Mouse (Mus musculus) limb, embryonic 14.5 days (tissue): ENCODE measurements around the gene Tex14. TPM values are rescaled to one million over a fixed set of nuclear protein-coding genes. Genes with fewer than 3 reads are reported as not detected.
A peak's percentile ranks its signal among the peaks of the same experiment; 100 is the strongest.
"Not testable (repeated sequence)": the region's sequence is repeated elsewhere in the genome, so short reads cannot be mapped to it uniquely, and the experiment has no call there.

ENCODE experiments used
- ATAC-seq: fragments of 200-750 bp; cut with Nextera tagmentation; 2 replicates; pipeline ENCODE4 v1.8.0; 2017; ENCODE audit warnings: low read depth, moderate number of reproducible peaks, moderate TSS enrichment; ENCODE audit not compliant: low FRiP score
- DNase-seq: peaks from one replicate; pipeline ENCODE4 v3.0.0-alpha.2; 2015; ENCODE audit warnings: low spot score
- H3K27ac ChIP-seq: fragments of 300-500 bp; sonication (generic); replicated peaks from 2 replicates; pipeline ENCODE4 v1.5.1; 2014; ENCODE audit warnings: low read depth, mild to moderate bottlenecking, low read length, moderate library complexity, mixed read lengths
- H3K27me3 ChIP-seq: fragments of 300-500 bp; sonication (generic); 2 replicates; pipeline ENCODE4 v1.6.1; 2014; ENCODE audit warnings: low read length, mixed read lengths; ENCODE audit not compliant: control insufficient read depth, insufficient read depth
- H3K36me3 ChIP-seq: fragments of 300-500 bp; sonication (generic); 2 replicates; pipeline ENCODE4 v1.6.1; 2014; ENCODE audit warnings: mild to moderate bottlenecking, low read length, moderate library complexity, mixed read lengths; ENCODE audit not compliant: control insufficient read depth, insufficient read depth
- H3K4me1 ChIP-seq: fragments of 300-500 bp; sonication (generic); 2 replicates; pipeline ENCODE4 v1.6.1; 2014; ENCODE audit warnings: antibody characterized with exemption, low read length, mixed read lengths; ENCODE audit not compliant: control insufficient read depth, insufficient read depth
- H3K4me2 ChIP-seq: fragments of 300-500 bp; sonication (generic); replicated peaks from 2 replicates; pipeline ENCODE4 v1.6.1; 2014; ENCODE audit warnings: low read depth, mild to moderate bottlenecking, low read length, moderate library complexity; ENCODE audit not compliant: severe bottlenecking
- H3K4me3 ChIP-seq: fragments of 300-500 bp; sonication (generic); replicated peaks from 2 replicates; pipeline ENCODE4 v1.5.1; 2014; ENCODE audit warnings: low read length
- H3K9ac ChIP-seq: fragments of 300-500 bp; sonication (generic); 2 replicates; pipeline ENCODE4 v1.6.1; 2014; ENCODE audit warnings: mild to moderate bottlenecking, low read depth, low read length, moderate library complexity; ENCODE audit not compliant: severe bottlenecking
- H3K9me3 ChIP-seq: fragments of 300-500 bp; sonication (generic); 2 replicates; pipeline ENCODE4 v1.6.1; 2016; ENCODE audit warnings: low read length; ENCODE audit not compliant: control insufficient read depth
- POLR2A ChIP-seq: fragments of 200-500 bp; IDR thresholded peaks from 2 replicates; pipeline ENCODE4 v1.8.0; 2012; ENCODE audit warnings: inconsistent platforms, mild to moderate bottlenecking, moderate library complexity, borderline replicate concordance; ENCODE audit not compliant: insufficient read depth, insufficient read length; ENCODE audit errors: extremely low read depth
- WGBS: fragments of 180-500 bp; shearing (Covaris S2); extraction: QIAGEN DNeasy Blood & Tissue Kit; methylation state at CpG from one replicate; pipeline ENCODE4 v1.1.7; 2014; 5-methylcytosine and 5-hydroxymethylcytosine counted together
- polyA plus RNA-seq, 2 experiments: library from polyadenylated mRNA; depleted of rRNA in 1 of 2; stranded (reverse) in 1 of 2; unstranded in 1 of 2; fragments of >200 nt; fragmentation: Nextera tagmentation in 1 of 2; extraction: Ambion mirVana in 1 of 2; gene quantifications; 2 replicates each; pipeline versions ENCODE4 v1.2.1 to v1.2.3; 2012 to 2014

The Tex14 gene
- polyA plus RNA-seq, 2 experiments = 1.3 to 2.0 TPM

DNA sequence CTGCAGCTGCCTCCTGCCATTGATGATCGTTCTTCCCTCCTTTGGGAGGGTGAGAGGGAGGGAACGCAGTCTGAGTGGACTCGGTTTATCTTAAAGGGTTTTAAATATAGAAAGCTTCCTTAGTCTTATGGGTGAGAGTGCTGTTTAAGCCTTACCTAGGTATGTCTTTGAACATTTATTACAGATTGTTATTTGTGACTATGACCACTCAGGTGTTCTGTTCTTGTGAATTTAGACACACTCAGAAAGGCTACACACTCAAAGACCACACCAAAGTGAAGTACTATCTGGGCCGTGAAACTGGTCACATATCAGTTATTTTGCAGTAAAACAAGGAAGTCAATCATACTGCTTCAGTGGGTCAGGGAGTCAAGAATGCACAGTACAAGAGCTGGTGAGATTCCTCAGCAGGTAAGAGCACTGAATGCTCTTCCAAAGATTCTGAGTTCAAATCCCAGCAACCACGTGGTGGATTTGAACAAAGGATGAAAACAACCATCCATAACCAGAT lies 38.6 kb downstream of the Tex14 start:
- Histone ChIP-seq H3K4me1 (no peaks in the 10 kb centered on the region), H3K27me3 (no peaks in the 10 kb centered on the region), H3K4me2 (no peak overlapping the region), H3K4me3 (no peak overlapping the region), H3K9ac (no peak overlapping the region), H3K36me3 (no peaks in the 10 kb centered on the region), H3K27ac (no peak overlapping the region), H3K9me3 (no peaks in the 10 kb centered on the region)
- ATAC-seq = no peak
- no peak for TF ChIP-seq POLR2A
- peak; percentile 87 for DNase-seq
- WGBS = under 1% methylated on average over 5 of the region's 5 CpGs

GRCm38 (mm10) chr11:87444056-87444455 lies 39.2 kb downstream of the Tex14 start:
- H3K9ac ChIP-seq, H3K36me3 ChIP-seq, H3K9me3 ChIP-seq, H3K4me2 ChIP-seq, H3K27ac ChIP-seq, ATAC-seq, DNase-seq, H3K4me1 ChIP-seq, H3K4me3 ChIP-seq, H3K27me3 ChIP-seq: not testable (repeated sequence)
- 72% methylated on average over 10 of the region's 10 CpGs for WGBS

DNA sequence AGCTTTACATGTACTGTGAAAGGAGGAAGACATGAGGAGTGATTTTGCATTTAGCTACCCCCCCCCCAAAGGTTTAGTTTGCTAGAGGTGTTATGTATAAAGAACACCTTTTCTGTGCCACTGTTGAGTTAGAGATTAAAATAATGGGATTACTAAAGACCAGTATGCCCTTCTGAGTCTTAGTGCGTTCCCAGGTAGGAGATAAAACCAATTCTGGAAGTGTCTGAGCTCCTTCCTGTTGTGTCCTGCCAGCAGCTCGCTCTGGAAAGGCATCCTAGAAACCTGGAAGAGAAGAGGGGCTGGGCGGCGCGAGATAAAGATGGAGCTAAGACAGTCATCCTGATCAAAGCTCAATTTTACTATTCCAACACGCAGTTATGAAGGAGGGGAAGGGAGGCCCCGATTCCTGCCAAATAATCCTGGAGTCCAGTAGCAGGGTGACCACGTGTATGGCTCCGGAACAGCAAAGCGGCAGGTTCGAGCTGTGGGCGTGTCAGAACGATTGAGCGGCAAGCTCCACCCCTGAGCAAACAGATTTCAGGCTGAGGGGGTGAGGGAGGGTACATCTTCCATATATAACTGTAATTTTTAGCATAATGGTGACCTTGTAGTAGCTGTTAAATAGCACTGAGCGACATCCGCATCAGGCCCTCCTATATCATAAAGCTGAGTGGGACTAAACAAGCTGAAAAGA lies 40.0 kb downstream of the Tex14 start:
- Histone ChIP-seq H3K9ac (no peak overlapping the region), H3K36me3 (no peaks in the 10 kb centered on the region)
- 11% methylated on average over 16 of the region's 16 CpGs for WGBS

DNA sequence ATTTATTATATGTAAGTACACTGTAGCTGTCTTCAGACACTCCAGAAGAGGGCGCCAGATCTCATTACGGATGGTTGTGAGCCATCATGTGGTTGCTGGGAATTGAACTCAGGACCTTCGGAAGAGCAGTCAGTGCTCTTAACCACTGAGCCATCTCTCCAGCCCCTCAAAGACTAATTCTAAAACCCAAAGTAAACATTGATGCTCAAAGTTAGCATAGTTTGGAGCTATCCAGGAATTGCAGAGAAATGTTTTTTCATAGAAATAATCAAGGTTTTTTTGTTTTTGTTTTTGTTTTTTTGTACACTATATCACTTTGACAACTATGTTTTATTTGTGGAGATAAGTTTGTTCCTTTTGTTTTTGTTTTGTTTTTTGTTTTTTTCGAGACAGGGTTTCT lies 40.7 kb downstream of the Tex14 start:
- H3K27ac ChIP-seq, H3K36me3 ChIP-seq, H3K9me3 ChIP-seq, H3K4me1 ChIP-seq, H3K27me3 ChIP-seq, H3K4me3 ChIP-seq, H3K4me2 ChIP-seq, DNase-seq, ATAC-seq, H3K9ac ChIP-seq: not testable (repeated sequence)
- WGBS = 94% methylated on average over 2 of the region's 4 CpGs

More for the DNA sequence above, 40.0 kb downstream of the Tex14 start:
- H3K4me2 ChIP-seq = no peak overlapping the region
- H3K27ac ChIP-seq = no peak overlapping the region
- no peak overlapping the region for H3K4me3 ChIP-seq
- no peak for DNase-seq
- no peak for ATAC-seq
- no peaks in the 10 kb centered on the region for H3K9me3 ChIP-seq
- no peaks in the 10 kb centered on the region for H3K27me3 ChIP-seq
- H3K4me1 ChIP-seq = no peaks in the 10 kb centered on the region
- no peak for TF ChIP-seq POLR2A

DNA sequence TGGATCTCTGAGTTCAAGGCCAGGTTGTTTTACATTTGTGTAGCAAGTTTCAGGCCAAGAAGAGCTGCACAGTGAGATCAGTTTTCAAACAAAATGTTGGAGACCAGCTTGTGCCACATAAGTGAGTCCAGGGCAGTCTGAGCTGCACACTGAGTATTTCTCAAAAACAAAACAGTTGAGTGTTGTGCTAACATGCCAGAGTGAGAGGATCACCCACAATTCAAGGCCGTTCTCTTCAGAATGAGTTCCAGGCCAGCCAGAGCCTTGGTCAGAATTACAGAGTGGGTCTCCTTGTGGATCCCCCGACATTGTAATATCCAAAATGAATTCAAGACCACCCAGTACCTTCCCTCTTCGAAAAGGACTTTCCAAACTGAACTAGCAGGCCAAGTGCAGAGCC lies 41.3 kb downstream of the Tex14 start:
- Histone ChIP-seq H3K9me3 (no peaks in the 10 kb centered on the region), H3K4me1 (no peaks in the 10 kb centered on the region), H3K4me3 (no peak overlapping the region), H3K27ac (no peak overlapping the region), H3K27me3 (no peaks in the 10 kb centered on the region), H3K36me3 (no peaks in the 10 kb centered on the region), H3K4me2 (no peak overlapping the region), H3K9ac (no peak overlapping the region)
- TF ChIP-seq POLR2A = no peak
- ATAC-seq (no peak), DNase-seq (no peak)
- WGBS = 89% methylated on average over 3 of the region's 3 CpGs

GRCm38 (mm10) chr11:87447429-87447828 lies 42.6 kb downstream of the Tex14 start:
- Histone ChIP-seq H3K4me3 (no peak overlapping the region), H3K9ac (no peak overlapping the region), H3K4me2 (no peak overlapping the region), H3K36me3 (no peaks in the 10 kb centered on the region), H3K9me3 (no peaks in the 10 kb centered on the region), H3K4me1 (no peaks in the 10 kb centered on the region), H3K27me3 (no peaks in the 10 kb centered on the region), H3K27ac (no peak overlapping the region)
- TF ChIP-seq POLR2A = no peak
- ATAC-seq = no peak
- DNase-seq = no peak

- Histone ChIP-seq H3K4me2 (peak overlapping the region; percentile 55), H3K9ac (peak overlapping the region; percentile 3; the same call in 1 of the 2 replicates), H3K27ac (peak overlapping the region; percentile 67), H3K4me3 (peak overlapping the region; percentile 35)
- H3K36me3 ChIP-seq, H3K4me1 ChIP-seq, H3K27me3 ChIP-seq, H3K9me3 ChIP-seq: not testable (repeated sequence)
- WGBS = 0% methylated on average over 28 of the region's 34 CpGs
- peak; percentile 89 for ATAC-seq
- peak; percentile 54 for DNase-seq
Observed at GRCm38 (mm10) chr11:87448081-87448475, 43.2 kb downstream of the Tex14 start.
